Mouse (Mus musculus) CH12.LX (cell line): ENCODE data around the gene Cdh22. TPM values are rescaled to one million over a fixed set of nuclear protein-coding genes. Genes with fewer than 3 reads are reported as not detected.

Source experiments
- DNase-seq: peaks from one replicate; pipeline ENCODE4 v3.0.0-alpha.2; 2013; ENCODE audit errors: extremely low read depth
- H3K27ac ChIP-seq: 2 replicates; pipeline ENCODE4 v1.5.1; 2012; ENCODE audit warnings: low read depth, mild to moderate bottlenecking, control low read depth, moderate library complexity; ENCODE audit not compliant: insufficient read depth
- H3K27me3 ChIP-seq: replicated peaks from 2 replicates; pipeline ENCODE3; 2012; ENCODE audit warnings: inconsistent platforms
- H3K36me3 ChIP-seq, 2 experiments: replicated peaks in 1 of 2; 2 replicates each; pipeline versions ENCODE3 to v1.6.1; 2012; ENCODE audit warnings: inconsistent platforms in 1 of 2, low read length in 1 of 2, mild to moderate bottlenecking in 1 of 2, mixed read lengths in 1 of 2, moderate library complexity in 1 of 2; ENCODE audit not compliant: control insufficient read depth in 1 of 2, insufficient read depth in 1 of 2
- H3K4me1 ChIP-seq, 2 experiments: 2 replicates each; pipeline ENCODE4 v1.6.1; 2012; ENCODE audit warnings: inconsistent platforms in 1 of 2, moderate library complexity in 1 of 2; ENCODE audit not compliant: insufficient read depth in 2 of 2, control insufficient read depth in 1 of 2
- H3K4me2 ChIP-seq: 2 replicates; pipeline ENCODE4 v1.6.1; 2012; ENCODE audit warnings: low read depth, mild to moderate bottlenecking, control low read depth; ENCODE audit not compliant: poor library complexity, insufficient read depth, severe bottlenecking
- H3K4me3 ChIP-seq, 3 experiments: fragments of 150-350 bp in 1 of 3; sonication (generic) in 1 of 3; replicated peaks in 1 of 3; 2 replicates each; pipeline versions ENCODE3 to v1.5.1; 2011 to 2012; ENCODE audit warnings: low read depth in 2 of 3, low read length in 2 of 3, mild to moderate bottlenecking in 2 of 3, moderate library complexity in 2 of 3, control low read depth in 1 of 3, improper control_type of control experiment in 1 of 3, inconsistent platforms in 1 of 3, mixed read lengths in 1 of 3; ENCODE audit not compliant: poor library complexity in 1 of 3
- H3K79me2 ChIP-seq: replicated peaks from 2 replicates; pipeline ENCODE4 v1.6.1; 2012; ENCODE audit warnings: mild to moderate bottlenecking, moderate library complexity; ENCODE audit not compliant: control insufficient read depth, poor library complexity, insufficient read depth, severe bottlenecking; ENCODE audit errors: extremely low read depth
- H3K9ac ChIP-seq: 2 replicates; pipeline ENCODE4 v1.6.1; 2012; ENCODE audit warnings: low read depth, mild to moderate bottlenecking, control low read depth, moderate library complexity; ENCODE audit not compliant: insufficient read depth
- H3K9me3 ChIP-seq: replicated peaks from 2 replicates; pipeline ENCODE3; 2012; ENCODE audit warnings: low read length, inconsistent platforms, mixed read lengths
- CHD1 ChIP-seq: IDR thresholded peaks from 2 replicates; pipeline ENCODE4 v1.6.1; 2012; ENCODE audit warnings: low read depth, low read length, improper control_type of control experiment, inconsistent platforms
- EP300 ChIP-seq: IDR thresholded peaks from 2 replicates; pipeline ENCODE4 v1.6.1; 2011; ENCODE audit warnings: low read length, improper control_type of control experiment
- ETS1 ChIP-seq: conservative IDR thresholded peaks from 2 replicates; pipeline ENCODE4 v1.6.1; 2012; ENCODE audit warnings: low read depth, mild to moderate bottlenecking, inconsistent platforms, low read length, improper control_type of control experiment, moderate library complexity
- JUN ChIP-seq: IDR thresholded peaks from 2 replicates; pipeline ENCODE4 v1.6.1; 2011; ENCODE audit warnings: low read depth, mild to moderate bottlenecking, low read length, improper control_type of control experiment, moderate library complexity; ENCODE audit not compliant: insufficient read depth
- JUND ChIP-seq: conservative IDR thresholded peaks from 2 replicates; pipeline ENCODE4 v1.6.1; 2011; ENCODE audit warnings: low read depth, low read length, improper control_type of control experiment
- KAT2A ChIP-seq: IDR thresholded peaks from 2 replicates; pipeline ENCODE4 v1.6.1; 2012; ENCODE audit warnings: low read length, improper control_type of control experiment, inconsistent platforms; ENCODE audit not compliant: insufficient replicate concordance
- MAZ ChIP-seq: IDR thresholded peaks from 2 replicates; pipeline ENCODE4 v1.6.1; 2012; ENCODE audit warnings: low read depth, mild to moderate bottlenecking, inconsistent platforms, low read length, improper control_type of control experiment, moderate library complexity
- MEF2A ChIP-seq: IDR thresholded peaks from 2 replicates; pipeline ENCODE4 v1.6.1; 2014; ENCODE audit warnings: low read depth, mild to moderate bottlenecking, inconsistent platforms, low read length, improper control_type of control experiment, borderline replicate concordance
- NELFE ChIP-seq: IDR thresholded peaks from 2 replicates; pipeline ENCODE4 v1.6.1; 2011; ENCODE audit warnings: low read depth, low read length, improper control_type of control experiment
- NRF1 ChIP-seq: IDR thresholded peaks from 2 replicates; pipeline ENCODE4 v1.6.1; 2014; ENCODE audit warnings: low read depth, mild to moderate bottlenecking, inconsistent platforms, low read length, improper control_type of control experiment, moderate library complexity
- POLR2A ChIP-seq: IDR thresholded peaks from 2 replicates; pipeline ENCODE4 v1.6.1; 2011; ENCODE audit warnings: low read depth, mild to moderate bottlenecking, improper control_type of control experiment, low read length
- SMC3 ChIP-seq: IDR thresholded peaks from 2 replicates; pipeline ENCODE4 v1.6.1; 2011; ENCODE audit warnings: low read depth, low read length, improper control_type of control experiment
- USF1 ChIP-seq: IDR thresholded peaks from 2 replicates; pipeline ENCODE4 v1.6.1; 2014; ENCODE audit warnings: low read depth, mild to moderate bottlenecking, inconsistent platforms, low read length, improper control_type of control experiment
- ZKSCAN1 ChIP-seq: IDR thresholded peaks from 2 replicates; pipeline ENCODE4 v1.6.1; 2012; ENCODE audit warnings: low read depth, inconsistent platforms, low read length, improper control_type of control experiment, borderline replicate concordance
- ZMIZ1 ChIP-seq: IDR thresholded peaks from 2 replicates; pipeline ENCODE4 v1.6.1; 2012; ENCODE audit warnings: low read depth, mild to moderate bottlenecking, inconsistent platforms, low read length, improper control_type of control experiment
- dilution Hi-C: fragments of 300-500 bp; cut with MboI; formaldehyde crosslinking; loops from 2 replicates; pipeline ENCODE4 v1.14.3; 2020; ENCODE audit warnings: low sequenced_read_pairs; ENCODE audit not compliant: extremely low pct_unique_long_range_greater_than_20kb, extremely low pct_ligation_motif_present
- in situ Hi-C: fragments of 300-500 bp; cut with MboI; formaldehyde crosslinking; loops from 3 replicates; pipeline ENCODE4 v1.14.3; 2019; ENCODE audit warnings: low sequenced_read_pairs, low pct_ligation_motif_present, low pct_unique_long_range_greater_than_20kb, mixed read lengths
- polyA plus RNA-seq: library from polyadenylated mRNA; unstranded; fragments of >175 nt; gene quantifications from 2 replicates; pipeline ENCODE4 v1.2.1, GENCODE M21; 2012; ENCODE audit warnings: low read depth; ENCODE audit not compliant: insufficient read length
- total RNA-seq, 2 experiments: library from RNA; depleted of rRNA; stranded (reverse); fragments of 300-350 nt in 1 of 2; fragments of >200 nt in 1 of 2; gene quantifications; 2 replicates each; pipeline ENCODE4 v1.2.3; 2012 to 2014

The Cdh22 gene
- total and polyA plus RNA-seq, 3 experiments = 0.08 TPM; not detected in 2

GRCm38 (mm10) chr2:165068806-165069205 is 165.8 kb downstream of the Cdh22 start:
- peaks cover 6 to 24% of the 10 kb centered on the region in 2 experiments for H3K4me1 ChIP-seq
- in situ Hi-C loops (loop anchor here (5.0 kb wide), 1 partner anchor 107 kb away; the partner anchor contains the start of gene Slc12a5), dilution Hi-C loops (no loop called here)
- no peak overlapping the region for H3K4me3 ChIP-seq
- no peaks in the 10 kb centered on the region for H3K79me2 ChIP-seq
- H3K9me3 ChIP-seq = no peaks in the 10 kb centered on the region
- no peak overlapping the region for H3K27ac ChIP-seq
- peaks cover 65 to 79% of the 10 kb centered on the region in 2 experiments for H3K36me3 ChIP-seq
- TF ChIP-seq JUND (no peak), ETS1 (no peak), NRF1 (no peak), JUN (no peak), SMC3 (no peak), CHD1 (no peak), POLR2A (no peak), USF1 (no peak), ZMIZ1 (no peak), NELFE (no peak), KAT2A (no peak), MEF2A (no peak), EP300 (no peak), MAZ (no peak)
- H3K9ac ChIP-seq = no peak overlapping the region
- H3K27me3 ChIP-seq = no peaks in the 10 kb centered on the region
- DNase-seq = no peak
- no peak overlapping the region for H3K4me2 ChIP-seq

- Histone ChIP-seq H3K36me3 (peaks cover 73 to 92% of the 10 kb centered on the region in 2 experiments), H3K4me3 (no peak overlapping the region), H3K9ac (no peak overlapping the region)
- TF ChIP-seq POLR2A (0 out of 2 replicates have a peak, but pooled peaks have one; percentile 23), ZKSCAN1 (no peak)
- TF ChIP-seq, all 38 proteins: peak for 1
- Histone ChIP-seq H3K27ac (no peak overlapping the region), H3K9me3 (no peaks in the 10 kb centered on the region), H3K27me3 (no peaks in the 10 kb centered on the region), H3K4me2 (no peak overlapping the region), H3K79me2 (peaks cover 27% of the 10 kb centered on the region), H3K4me1 (peaks cover 11 to 55% of the 10 kb centered on the region in 2 experiments)
- dilution Hi-C loops (no loop called here), in situ Hi-C loops (no loop called here)
- no peak for DNase-seq
Measured at GRCm38 (mm10) chr2:165064489-165064888, 170.2 kb downstream of the Cdh22 start.
